Mouse (Mus musculus): ENCODE data around the gene Rab11fip4. TPM values are rescaled to one million over a fixed set of nuclear protein-coding genes. Genes with fewer than 3 reads are reported as not detected.

Gene Rab11fip4
- total and polyA plus RNA-seq, 2 experiments from 2014 or later, result 17.4 to 69.3 TPM

DNA sequence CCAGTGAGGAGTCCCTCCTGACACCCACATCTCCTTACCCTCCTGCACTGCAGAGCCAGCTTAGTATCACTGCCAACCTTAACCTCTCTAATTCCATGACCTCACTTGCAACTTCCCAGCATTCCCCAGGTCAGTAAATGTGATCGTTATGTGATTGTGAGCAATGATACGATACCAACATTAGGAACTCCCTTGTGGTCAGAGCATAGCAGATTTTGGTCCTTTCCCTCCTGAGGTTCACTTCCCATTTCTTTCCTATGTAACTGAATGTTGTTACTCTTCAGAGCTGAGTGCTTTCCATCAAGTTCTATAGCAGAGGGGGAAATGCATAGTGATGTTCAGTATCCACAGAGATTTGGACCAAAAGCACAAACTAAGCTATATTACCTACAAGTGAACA is 20.7 kb upstream of the Rab11fip4 start:
- ATAC-seq, result no peak
- 85% methylated on average over 2 of the region's 2 CpGs for WGBS
- Histone ChIP-seq H3K4me2 (ENCODE audit: low read depth, low read length) (no peak overlapping the region), H3K36me3 (ENCODE audit: insufficient read depth, low read length) (peaks cover 51% of the 10 kb centered on the region), H3K9ac (replicated peaks; ENCODE audit: low read length) (no peak overlapping the region), H3K4me1 (ENCODE audit: insufficient read depth, low read length) (no peaks in the 10 kb centered on the region), H3K9me3 (ENCODE audit: low read length) (no peaks in the 10 kb centered on the region), H3K27me3 (ENCODE audit: insufficient read depth, low read length) (no peaks in the 10 kb centered on the region), H3K27ac (no peak overlapping the region), H3K4me3 (ENCODE audit: low read length) (no peak overlapping the region)
- TF ChIP-seq CTCF (IDR thresholded peaks at IDR 0.05; ENCODE audit: low read depth), result no peak
- no peak for DNase-seq (ENCODE audit: low spot score)

GRCm38 (mm10) chr11:79573836-79574235 is 17.2 kb upstream of the Rab11fip4 start:
- Histone ChIP-seq H3K9me3 (ENCODE audit: low read length) (no peaks in the 10 kb centered on the region), H3K27me3 (ENCODE audit: insufficient read depth, low read length) (no peaks in the 10 kb centered on the region), H3K4me2 (ENCODE audit: low read depth, low read length) (no peak overlapping the region), H3K4me1 (ENCODE audit: insufficient read depth, low read length) (no peaks in the 10 kb centered on the region), H3K36me3 (ENCODE audit: insufficient read depth, low read length) (peaks cover 33% of the 10 kb centered on the region), H3K9ac (replicated peaks; ENCODE audit: low read length) (no peak overlapping the region), H3K27ac (no peak overlapping the region), H3K4me3 (ENCODE audit: low read length) (no peak overlapping the region)
- DNase-seq (ENCODE audit: low spot score), result no peak
- TF ChIP-seq CTCF (IDR thresholded peaks at IDR 0.05; ENCODE audit: low read depth), result no peak
- no peak for ATAC-seq
- 69% methylated on average over 3 of the region's 3 CpGs for WGBS

GRCm38 (mm10) chr11:79575383-79576073 is 15.5 kb upstream of the Rab11fip4 start:
- no peak overlapping the region for H3K9ac ChIP-seq (replicated peaks; ENCODE audit: low read length)
- H3K4me1 ChIP-seq (ENCODE audit: insufficient read depth, low read length), result no peaks in the 10 kb centered on the region
- no peak for TF ChIP-seq CTCF (IDR thresholded peaks at IDR 0.05; ENCODE audit: low read depth)
- no peaks in the 10 kb centered on the region for H3K9me3 ChIP-seq (ENCODE audit: low read length)
- no peak overlapping the region for H3K4me3 ChIP-seq (ENCODE audit: low read length)
- DNase-seq (ENCODE audit: low spot score), result peak; percentile 25
- WGBS, result 77% methylated on average over 14 of the region's 14 CpGs
- no peak for ATAC-seq
- no peaks in the 10 kb centered on the region for H3K27me3 ChIP-seq (ENCODE audit: insufficient read depth, low read length)
- 0 out of 2 replicates have a peak overlapping the region, but pooled peaks have one; percentile 1 for H3K27ac ChIP-seq
- H3K36me3 ChIP-seq (ENCODE audit: insufficient read depth, low read length), result peaks cover 30% of the 10 kb centered on the region
- H3K4me2 ChIP-seq (ENCODE audit: low read depth, low read length), result no peak overlapping the region

DNA sequence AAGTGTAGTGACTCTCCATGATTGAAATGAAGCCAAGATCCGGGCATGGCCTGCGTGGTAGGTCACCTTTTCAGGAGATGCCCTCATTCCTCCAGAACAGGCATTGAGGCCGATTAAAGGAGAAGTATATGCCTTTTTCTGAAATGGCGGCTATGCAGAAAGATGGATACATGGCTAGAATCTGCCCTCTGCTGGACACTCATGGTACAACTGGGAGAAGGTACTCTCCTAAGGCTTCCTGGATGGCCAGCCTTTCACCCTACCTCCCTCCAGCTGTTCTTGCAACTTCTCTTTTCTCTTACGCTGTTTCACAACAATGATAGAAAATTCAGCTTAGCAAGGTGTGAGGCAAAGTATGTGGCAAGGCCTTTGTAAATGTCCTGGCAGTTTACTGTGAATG is 13.3 kb upstream of the Rab11fip4 start:
- peak overlapping the region; percentile 32; the same call in 1 of the 2 replicates for H3K27ac ChIP-seq
- H3K4me2 ChIP-seq (ENCODE audit: low read depth, low read length), result no peak overlapping the region
- ATAC-seq (peak; percentile 74), DNase-seq (ENCODE audit: low spot score) (peak; percentile 90)
- H3K9ac ChIP-seq (replicated peaks; ENCODE audit: low read length), result no peak overlapping the region
- H3K36me3 ChIP-seq (ENCODE audit: insufficient read depth, low read length), result peaks cover 22% of the 10 kb centered on the region; the same call in 1 of the 2 replicates
- no peaks in the 10 kb centered on the region for H3K9me3 ChIP-seq (ENCODE audit: low read length)
- H3K4me1 ChIP-seq (ENCODE audit: insufficient read depth, low read length), result no peaks in the 10 kb centered on the region
- no peaks in the 10 kb centered on the region for H3K27me3 ChIP-seq (ENCODE audit: insufficient read depth, low read length)
- no peak overlapping the region for H3K4me3 ChIP-seq (ENCODE audit: low read length)
- WGBS, result 53% methylated on average over 5 of the region's 5 CpGs
- peak; percentile 88 for TF ChIP-seq CTCF (IDR thresholded peaks at IDR 0.05; ENCODE audit: low read depth)

DNA sequence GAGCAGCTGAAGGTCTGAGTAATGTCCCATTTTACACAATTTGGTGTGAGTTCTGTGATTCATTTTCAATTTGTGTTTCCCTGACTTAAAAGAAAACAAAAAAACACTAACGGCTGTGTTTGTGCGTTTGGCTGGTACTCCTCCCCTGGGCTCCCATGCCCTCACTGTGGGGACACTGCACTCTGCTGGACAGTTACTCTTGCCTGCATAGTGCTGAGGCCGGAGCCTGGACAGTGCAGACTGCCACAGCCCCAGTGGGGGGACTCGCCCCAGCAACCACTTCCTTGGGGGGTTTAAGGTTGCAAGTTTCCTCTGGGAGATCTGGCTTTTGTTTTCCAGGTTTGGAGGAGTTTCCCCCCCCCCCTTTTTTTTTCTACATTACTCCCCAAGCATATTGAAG is 10.4 kb upstream of the Rab11fip4 start:
- Histone ChIP-seq H3K36me3 (ENCODE audit: insufficient read depth, low read length) (peaks cover 15% of the 10 kb centered on the region; the same call in 1 of the 2 replicates), H3K27me3 (ENCODE audit: insufficient read depth, low read length) (no peaks in the 10 kb centered on the region), H3K4me1 (ENCODE audit: insufficient read depth, low read length) (no peaks in the 10 kb centered on the region), H3K27ac (no peak overlapping the region), H3K9me3 (ENCODE audit: low read length) (no peaks in the 10 kb centered on the region), H3K4me3 (ENCODE audit: low read length) (no peak overlapping the region), H3K4me2 (ENCODE audit: low read depth, low read length) (no peak overlapping the region), H3K9ac (replicated peaks; ENCODE audit: low read length) (no peak overlapping the region)
- no peak for ATAC-seq
- DNase-seq (ENCODE audit: low spot score), result no peak
- peak; percentile 39 for TF ChIP-seq CTCF (IDR thresholded peaks at IDR 0.05; ENCODE audit: low read depth)
- WGBS, result 43% methylated on average over 4 of the region's 4 CpGs

DNA sequence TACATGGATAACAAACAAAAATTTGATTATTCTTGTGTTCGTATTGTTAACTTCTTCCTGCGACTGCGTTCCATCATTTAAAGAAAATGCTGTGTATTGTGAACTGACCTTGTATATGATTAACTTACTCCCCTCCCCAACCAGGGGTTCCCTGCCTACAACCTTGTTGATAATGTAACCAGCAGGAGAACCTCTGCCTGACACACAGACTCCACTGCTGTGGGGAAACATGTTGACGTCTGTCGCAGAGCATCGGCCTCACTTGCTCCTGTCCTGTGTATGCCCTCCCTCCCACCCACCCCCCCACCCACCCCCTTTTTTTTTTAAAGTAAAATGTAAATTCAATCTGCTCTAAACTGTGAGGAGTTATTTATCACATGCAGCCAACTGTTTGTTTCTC is 9.8 kb upstream of the Rab11fip4 start:
- 78% methylated on average over 6 of the region's 6 CpGs for WGBS
- Histone ChIP-seq H3K9me3 (ENCODE audit: low read length) (no peaks in the 10 kb centered on the region), H3K27me3 (ENCODE audit: insufficient read depth, low read length) (no peaks in the 10 kb centered on the region), H3K27ac (no peak overlapping the region), H3K4me2 (ENCODE audit: low read depth, low read length) (no peak overlapping the region), H3K4me3 (ENCODE audit: low read length) (no peak overlapping the region), H3K9ac (replicated peaks; ENCODE audit: low read length) (no peak overlapping the region), H3K4me1 (ENCODE audit: insufficient read depth, low read length) (no peaks in the 10 kb centered on the region), H3K36me3 (ENCODE audit: insufficient read depth, low read length) (peaks cover 15% of the 10 kb centered on the region; the same call in 1 of the 2 replicates)
- no peak for TF ChIP-seq CTCF (IDR thresholded peaks at IDR 0.05; ENCODE audit: low read depth)
- DNase-seq (ENCODE audit: low spot score) (no peak), ATAC-seq (no peak)

GRCm38 (mm10) chr11:79584191-79584590 is 6.8 kb upstream of the Rab11fip4 start:
- Histone ChIP-seq H3K4me3 (ENCODE audit: low read length) (no peak overlapping the region), H3K9ac (replicated peaks; ENCODE audit: low read length) (no peak overlapping the region), H3K27ac (no peak overlapping the region), H3K4me1 (ENCODE audit: insufficient read depth, low read length) (no peaks in the 10 kb centered on the region), H3K4me2 (ENCODE audit: low read depth, low read length) (no peak overlapping the region), H3K9me3 (ENCODE audit: low read length) (no peaks in the 10 kb centered on the region), H3K36me3 (ENCODE audit: insufficient read depth, low read length) (peaks cover 9% of the 10 kb centered on the region; the same call in 1 of the 2 replicates), H3K27me3 (ENCODE audit: insufficient read depth, low read length) (no peaks in the 10 kb centered on the region)
- 10% methylated on average over 5 of the region's 5 CpGs for WGBS
- peak; percentile 95 for TF ChIP-seq CTCF (IDR thresholded peaks at IDR 0.05; ENCODE audit: low read depth)
- DNase-seq (ENCODE audit: low spot score), result peak; percentile 90
- ATAC-seq, result peak; percentile 86

All from hindbrain, postnatal 0 days (tissue).